Mouse (Mus musculus) c-Kit-positive CD71-positive TER-119-negative erythroid progenitor cells, embryonic 14.5 days (primary cell): Measurements from ENCODE around the gene Hoxa5.

ENCODE experiments used
- DNase-seq: peaks from one replicate; pipeline ENCODE4 v3.0.0-alpha.2; 2013; ENCODE audit warnings: low read depth

The Hoxa5 gene

GRCm38 (mm10) chr6:52240389-52241000 is 36.1 kb upstream of the Hoxa5 start, which contains the start of gene Hoxa10:
Gene Hoxa10 (minus strand): TSS chr6:52240854.
- peak; percentile 32 for DNase-seq

GRCm38 (mm10) chr6:52239625-52240388 is 35.4 kb upstream of the Hoxa5 start:
- no peak for DNase-seq

DNA sequence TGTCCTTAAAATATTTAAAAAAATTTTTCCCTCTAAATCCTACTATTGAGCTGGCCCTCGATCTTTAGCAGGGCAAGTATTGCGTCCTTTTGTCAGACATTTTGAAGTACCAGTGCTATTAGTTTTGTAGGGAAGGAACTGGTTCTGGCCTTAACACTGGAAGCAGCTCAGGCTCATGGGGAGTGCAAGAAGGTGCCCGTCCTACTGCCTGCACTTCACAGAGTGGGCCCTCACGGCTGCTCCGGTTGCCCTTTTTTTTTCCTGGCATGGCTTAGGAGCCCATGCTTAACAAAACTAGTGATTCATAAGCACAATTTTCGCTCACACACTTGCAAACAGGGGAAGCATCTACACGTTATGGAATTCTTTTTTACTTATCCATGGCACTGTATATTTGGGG is 34.6 kb upstream of the Hoxa5 start:
- DNase-seq: no peak

DNA sequence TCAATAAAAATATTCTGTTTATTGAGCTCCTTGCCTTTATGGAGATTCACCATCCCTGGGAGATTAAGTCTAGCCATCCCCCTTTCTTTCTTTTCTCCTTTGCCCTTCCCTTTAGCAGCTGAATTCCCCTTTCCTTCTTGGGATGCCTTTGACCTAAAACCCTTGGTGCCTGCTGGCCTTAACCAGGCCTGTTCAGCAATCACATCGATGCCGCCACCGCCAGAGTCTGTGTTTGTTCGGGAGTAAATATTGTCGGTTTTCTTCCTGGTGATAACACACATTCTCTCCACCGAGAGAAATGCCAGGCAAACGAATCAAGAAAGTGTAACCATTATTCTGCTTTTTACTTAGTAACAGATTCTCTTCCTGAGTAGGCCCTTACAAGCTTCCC is 33.8 kb upstream of the Hoxa5 start:
- DNase-seq: no peak

DNA sequence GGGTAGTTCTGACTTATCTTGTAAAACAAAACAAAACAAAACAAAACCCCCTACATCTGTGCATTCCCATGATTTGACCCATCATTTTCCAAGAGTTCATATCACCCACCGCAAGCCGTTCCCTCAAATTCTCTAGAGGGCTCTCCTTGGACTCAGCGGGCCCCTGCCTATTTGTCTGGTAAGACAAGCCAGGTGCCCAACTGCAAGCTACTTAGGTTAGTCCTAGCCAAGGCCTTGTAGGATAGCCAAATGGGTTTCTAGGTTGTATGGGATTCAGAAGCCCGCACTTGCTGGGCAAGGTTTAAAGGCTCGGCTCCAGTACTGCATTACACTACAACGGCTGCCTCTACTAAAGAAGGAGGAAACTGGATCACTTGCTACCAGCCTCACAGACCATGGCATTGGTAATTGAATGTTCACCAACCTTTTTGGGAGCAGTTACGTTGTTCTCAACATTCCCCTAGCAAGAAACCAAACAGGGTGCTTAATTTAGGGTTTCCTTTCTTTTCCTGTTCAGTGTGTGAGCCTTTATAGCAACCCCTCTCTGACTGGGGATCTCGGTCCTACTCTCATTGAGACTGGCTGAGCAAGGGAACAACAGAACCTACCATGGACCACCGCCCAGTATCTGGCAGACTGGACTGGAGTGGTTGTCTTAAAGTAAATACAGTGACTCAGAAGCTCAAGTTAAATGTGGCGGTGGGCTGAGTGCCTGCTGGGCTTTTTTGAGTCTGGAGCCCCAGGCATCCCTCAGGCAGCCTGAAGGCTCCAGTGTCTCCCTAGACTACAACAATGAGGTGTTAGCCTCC is 33.2 kb upstream of the Hoxa5 start:
- no peak for DNase-seq

DNA sequence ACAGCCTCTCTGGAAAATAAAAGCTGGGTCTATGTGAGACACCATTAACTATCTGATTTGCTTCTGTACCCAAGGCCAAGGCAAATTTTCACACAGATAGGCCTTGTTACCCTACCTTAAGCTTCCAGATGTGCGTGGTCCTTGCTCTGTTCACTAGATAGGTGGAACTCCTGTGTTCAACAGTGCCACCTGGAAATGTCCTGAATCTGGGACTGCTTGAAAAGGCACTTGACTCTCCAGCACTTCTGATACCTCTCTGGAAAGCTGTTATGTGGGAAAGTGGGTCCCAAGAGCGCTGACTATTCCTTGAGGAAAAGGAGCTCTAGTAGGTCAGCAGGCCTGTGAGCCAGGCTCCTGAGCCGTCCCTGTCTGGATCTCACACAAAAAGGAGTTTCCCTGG is 32.4 kb upstream of the Hoxa5 start:
- no peak for DNase-seq

DNA sequence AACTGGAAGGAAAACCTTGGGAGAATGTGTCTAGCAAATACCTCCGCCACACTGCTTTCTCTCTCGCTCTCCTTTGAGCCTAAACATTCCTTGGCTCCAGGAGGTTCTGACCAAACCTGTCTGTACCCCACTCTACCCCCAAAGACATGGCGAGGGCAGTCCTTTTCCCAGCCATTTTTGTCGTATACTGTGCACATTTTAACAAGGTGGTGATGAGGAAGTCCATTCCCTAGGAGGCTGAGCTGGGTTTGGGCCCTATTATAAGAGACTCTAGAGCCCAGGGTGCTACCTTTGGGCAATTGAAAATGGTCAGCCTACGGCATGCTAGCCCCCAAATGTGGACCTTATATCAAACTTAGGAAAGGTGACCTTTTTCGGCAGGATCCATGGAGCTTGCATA is 31.5 kb upstream of the Hoxa5 start:
- DNase-seq: no peak

GRCm38 (mm10) chr6:52235267-52235666 is 30.9 kb upstream of the Hoxa5 start:
- no peak for DNase-seq

DNA sequence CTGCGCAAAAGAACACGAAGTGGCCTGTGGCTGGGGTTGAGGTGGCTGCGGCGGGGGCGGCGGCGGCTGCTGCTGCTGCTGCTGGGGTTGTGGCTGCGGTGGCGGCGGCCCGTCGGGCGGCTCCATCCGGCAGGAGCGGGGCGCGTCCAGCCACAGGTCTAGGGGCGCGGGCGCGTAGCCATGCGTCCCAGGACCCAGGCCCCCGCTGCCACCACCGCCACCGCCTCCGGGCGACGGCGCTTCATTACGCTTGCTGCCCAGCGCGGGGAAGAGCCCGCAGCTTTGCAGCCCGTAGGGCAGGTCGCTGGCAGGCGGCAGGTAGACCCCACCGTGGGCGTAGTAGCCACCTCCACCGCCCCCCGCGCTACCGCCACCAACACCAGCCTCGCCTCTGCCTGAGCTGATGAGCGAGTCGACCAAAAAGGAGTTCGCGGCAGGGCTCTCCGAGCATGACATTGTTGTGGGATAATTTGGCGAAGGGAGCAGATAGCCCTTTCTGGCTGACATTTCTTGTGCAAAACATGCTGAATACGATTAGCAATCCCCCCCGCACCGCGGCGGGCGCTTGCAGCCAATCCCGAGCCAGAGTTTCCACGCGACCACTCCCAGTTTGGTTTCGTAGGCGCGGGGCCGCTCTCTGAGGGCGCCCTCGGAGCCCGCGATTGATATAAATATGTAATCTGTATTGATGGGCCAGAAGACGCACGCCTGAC is 30.2 kb upstream of the Hoxa5 start:
- DNase-seq: no peak

- DNase-seq: no peak
Measured at GRCm38 (mm10) chr6:52233546-52234427, 29.4 kb upstream of the Hoxa5 start.

DNA sequence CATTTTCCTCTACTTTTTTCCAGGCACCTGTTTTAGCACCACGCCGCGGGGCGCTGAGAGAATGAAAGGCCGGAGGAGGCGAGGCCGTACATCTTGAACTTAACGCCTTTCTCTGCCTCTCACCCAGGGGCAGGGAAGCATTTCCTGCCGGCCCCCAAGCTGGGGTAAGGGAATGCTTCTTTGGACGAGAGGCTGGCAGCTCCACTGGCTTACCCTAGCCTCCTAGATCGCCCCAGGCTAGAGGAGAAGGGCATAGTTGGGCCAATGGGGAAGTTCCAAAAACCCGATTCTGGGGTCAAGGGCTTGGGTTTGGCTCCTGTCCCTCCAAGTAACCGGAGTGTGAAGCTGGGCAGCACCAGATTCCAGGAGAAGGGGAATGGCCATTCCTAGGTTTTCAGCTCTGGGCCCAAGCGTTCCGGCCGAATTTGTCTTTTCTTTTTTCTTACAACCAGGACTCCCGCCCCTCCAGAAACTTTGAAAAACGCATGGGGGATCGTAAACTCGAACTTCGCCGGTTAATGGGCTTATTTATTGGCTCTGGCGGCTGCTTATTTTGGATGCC is 28.7 kb upstream of the Hoxa5 start:
- DNase-seq: no peak

- DNase-seq: no peak
Measured at GRCm38 (mm10) chr6:52232568-52232965, 28.2 kb upstream of the Hoxa5 start.

DNA sequence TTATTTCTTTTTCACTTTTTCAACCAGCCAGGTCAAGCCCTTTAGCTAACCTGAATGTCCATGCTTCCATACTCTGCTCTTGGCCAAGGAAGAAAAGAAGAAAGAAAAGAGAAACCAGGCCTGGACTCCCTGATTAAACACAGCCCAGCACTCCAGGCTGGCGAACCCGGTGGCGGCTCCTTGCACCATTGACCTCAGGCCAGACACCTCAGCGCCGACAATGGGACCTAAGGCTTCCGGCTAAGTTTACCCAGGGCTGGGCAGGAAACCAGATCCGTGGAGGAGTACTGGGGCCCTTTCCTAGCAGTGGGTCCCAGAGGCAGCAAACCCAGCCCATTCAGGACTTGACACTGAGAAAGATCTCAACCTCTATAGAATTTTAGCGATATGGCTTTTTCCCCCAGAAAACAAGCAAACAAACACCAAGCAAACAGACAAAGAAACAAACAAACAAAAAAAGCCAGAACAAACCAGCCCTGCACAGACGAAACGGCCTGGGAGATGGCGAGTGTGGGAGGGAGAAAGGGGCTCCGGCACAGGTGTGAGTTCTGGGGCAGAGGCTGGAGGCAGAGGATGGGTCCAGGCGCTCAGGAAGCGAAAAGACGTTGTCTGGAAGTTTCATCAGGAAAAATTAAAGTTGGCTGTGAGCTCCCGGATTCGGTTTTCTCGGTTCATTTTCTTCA is 27.6 kb upstream of the Hoxa5 start:
- DNase-seq: no peak

DNA sequence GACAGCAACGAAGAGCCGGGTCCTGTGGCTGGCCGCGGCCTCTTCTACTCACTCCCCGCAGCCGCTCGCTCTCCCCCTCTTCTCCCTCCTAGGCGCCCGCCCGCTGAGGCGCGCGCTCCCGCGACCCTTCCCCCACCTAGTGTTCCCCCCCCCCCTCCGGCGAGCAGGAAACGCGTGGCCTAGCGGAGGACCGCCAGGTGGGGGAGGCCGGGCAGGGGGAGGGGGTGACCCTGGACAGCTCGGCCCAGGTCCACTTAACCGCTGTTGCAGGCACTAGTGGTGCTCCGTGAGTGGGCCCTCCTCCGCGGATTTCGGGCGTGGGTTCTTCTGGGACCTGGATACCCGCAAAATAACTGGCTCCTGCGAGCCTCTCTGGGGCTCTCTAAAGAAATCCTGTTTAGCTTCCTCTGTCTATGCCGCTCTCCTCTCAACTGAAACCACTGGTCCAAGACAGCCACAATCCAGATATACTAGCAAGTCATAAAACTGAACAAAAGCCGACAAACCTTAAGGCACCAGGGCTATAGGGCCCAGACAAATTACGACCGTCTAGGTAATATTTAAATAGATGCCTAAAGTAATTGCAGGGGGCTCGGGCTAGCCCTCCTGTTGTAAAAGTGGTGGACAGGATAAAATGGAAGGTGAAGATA is 26.3 kb upstream of the Hoxa5 start, which contains the start of gene Hoxa9:
TSS of gene Hoxa9 (minus strand) at position 574 of the 650 bp plus-strand sequence.
- no peak for DNase-seq

GRCm38 (mm10) chr6:52229558-52230416 is 25.4 kb upstream of the Hoxa5 start:
- DNase-seq: no peak

- no peak for DNase-seq
Measured at GRCm38 (mm10) chr6:52228475-52229465, 24.4 kb upstream of the Hoxa5 start.

- no peak for DNase-seq
Measured at GRCm38 (mm10) chr6:52227470-52228222, 23.3 kb upstream of the Hoxa5 start.
